Mouse (Mus musculus) ES-CJ7 (cell line): Measurements from ENCODE around the gene Pcgf1.

Experiments used
- DNase-seq: peaks from one replicate; pipeline ENCODE4 v3.0.0; 2011; ENCODE audit warnings: low read depth, low spot score

Gene Pcgf1

DNA sequence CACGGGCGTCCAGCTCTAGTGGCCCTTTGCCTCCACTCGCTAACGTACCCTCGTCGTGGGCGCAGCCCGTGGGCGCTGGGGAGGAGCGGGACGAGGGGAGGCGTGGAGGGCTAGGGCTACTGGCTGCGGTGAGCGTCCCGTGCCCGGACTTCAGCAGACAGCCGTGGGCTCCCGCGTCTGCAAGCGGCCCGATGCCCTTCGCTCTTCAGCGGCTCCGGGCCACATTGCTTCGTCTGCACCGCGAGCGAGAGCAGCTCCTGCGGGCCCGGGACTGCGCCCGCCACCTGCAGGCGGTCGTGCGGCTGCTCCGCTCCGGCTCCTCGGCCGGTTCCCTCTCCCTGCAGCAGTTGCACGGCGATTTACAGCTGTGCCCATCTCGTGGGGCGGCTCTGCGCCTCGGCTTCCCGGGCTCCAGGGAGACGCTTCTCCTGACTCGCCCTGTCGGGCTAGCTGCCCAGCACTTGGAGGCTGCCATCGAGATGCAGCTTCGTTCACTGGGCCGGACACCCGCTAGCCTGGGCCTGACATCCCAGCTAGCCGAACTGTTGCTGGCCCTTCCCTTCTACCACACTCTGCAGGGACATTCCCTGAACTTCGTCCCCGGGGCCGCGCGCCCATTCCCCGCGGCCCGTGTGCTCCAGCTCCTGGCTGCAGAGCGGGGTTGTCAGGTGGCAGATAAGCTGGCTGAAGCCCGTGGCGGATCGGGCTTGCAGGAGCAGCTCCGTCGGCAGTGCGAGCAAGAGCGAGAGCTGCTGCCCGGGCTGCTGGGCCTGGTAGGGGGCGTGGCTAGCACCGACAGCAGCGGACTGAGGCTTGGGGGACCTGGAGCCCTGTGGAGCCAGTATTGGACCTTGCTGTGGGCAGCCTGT lies 24.3 kb downstream of the Pcgf1 start:
- no peak for DNase-seq

DNA sequence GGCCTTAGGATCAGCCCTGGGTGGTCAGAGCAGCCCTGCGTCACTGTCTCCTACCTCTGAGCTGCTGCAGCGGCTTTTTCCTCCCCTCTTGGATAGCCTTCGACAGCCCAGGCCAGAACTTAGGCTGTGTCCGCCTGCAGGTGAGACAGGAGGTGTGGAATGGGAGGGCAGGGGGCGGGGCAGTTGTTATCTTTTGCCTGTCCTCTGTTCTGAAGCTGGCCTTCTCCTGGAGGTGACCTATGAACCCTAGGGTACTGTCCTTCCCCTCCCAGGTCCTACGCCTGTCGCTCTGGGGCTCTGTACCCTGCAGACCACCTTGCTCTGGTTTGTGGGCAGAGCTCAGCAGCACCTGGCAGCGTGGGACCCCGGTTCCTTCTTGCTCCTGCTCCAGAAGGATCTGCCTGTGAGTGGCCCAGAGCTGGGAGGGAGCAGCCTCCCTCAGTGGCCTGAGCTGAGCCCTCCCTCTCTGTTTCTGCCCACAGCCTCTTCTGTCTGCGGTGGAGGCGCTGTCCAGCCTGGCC lies 25.5 kb downstream of the Pcgf1 start:
- DNase-seq = no peak

DNA sequence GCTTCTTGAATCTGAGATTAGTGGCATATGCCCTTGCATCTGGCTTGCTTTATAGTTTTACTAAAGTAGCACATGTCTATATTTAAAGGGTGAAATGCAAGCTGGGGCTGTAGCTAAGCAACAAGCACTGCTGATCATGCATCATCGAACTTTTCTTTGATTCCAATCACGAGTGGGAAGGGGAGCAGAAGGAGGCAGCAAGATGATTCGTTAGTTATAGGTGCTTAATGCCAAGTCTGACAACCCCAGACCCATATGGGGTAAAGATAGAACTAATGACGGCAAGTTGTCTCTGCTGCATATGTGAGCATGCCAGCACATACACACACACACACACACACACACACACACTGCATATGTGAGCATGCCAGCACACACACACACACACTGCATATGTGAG lies 26.5 kb downstream of the Pcgf1 start:
- no peak for DNase-seq

DNA sequence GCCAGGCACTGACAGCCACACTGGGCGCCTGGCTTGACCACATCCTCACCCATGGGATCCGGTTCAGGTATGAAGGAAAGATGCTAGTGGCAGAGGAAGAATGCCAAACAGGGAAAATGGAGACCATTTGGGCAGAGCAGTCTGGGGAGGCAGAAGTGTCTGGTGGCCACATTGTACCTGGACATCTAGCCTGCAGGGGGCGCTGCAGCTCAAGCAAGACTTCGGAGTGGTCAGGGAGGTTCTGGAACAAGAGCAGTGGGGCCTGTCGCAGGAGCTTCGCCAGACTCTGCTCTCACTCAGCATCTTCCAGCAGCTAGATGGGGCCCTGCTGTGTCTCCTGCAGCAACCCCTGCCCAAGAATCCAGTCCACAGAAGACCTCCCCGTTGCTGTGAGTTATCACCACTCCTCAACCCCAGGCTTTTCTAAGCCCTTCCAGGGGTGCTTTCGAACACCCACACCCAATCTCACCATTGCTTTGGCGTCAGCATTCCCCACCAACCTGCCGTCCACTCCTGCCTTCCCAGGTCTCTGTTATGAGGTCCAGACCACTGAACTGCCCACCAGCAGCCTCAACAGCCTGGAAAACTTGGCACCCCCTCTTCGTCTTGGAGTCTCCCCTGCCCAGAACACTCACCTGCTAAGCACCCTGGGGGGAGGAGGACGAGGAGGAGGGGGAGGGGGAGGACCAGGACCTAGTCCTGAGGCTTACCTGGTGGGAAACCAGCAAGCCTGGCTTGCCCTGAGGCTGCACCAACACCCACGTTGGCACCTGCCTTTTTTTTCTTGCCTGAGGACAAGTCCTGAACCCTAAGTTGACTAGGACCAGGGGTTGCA lies 30.1 kb downstream of the Pcgf1 start:
- peak; percentile 91 for DNase-seq

DNA sequence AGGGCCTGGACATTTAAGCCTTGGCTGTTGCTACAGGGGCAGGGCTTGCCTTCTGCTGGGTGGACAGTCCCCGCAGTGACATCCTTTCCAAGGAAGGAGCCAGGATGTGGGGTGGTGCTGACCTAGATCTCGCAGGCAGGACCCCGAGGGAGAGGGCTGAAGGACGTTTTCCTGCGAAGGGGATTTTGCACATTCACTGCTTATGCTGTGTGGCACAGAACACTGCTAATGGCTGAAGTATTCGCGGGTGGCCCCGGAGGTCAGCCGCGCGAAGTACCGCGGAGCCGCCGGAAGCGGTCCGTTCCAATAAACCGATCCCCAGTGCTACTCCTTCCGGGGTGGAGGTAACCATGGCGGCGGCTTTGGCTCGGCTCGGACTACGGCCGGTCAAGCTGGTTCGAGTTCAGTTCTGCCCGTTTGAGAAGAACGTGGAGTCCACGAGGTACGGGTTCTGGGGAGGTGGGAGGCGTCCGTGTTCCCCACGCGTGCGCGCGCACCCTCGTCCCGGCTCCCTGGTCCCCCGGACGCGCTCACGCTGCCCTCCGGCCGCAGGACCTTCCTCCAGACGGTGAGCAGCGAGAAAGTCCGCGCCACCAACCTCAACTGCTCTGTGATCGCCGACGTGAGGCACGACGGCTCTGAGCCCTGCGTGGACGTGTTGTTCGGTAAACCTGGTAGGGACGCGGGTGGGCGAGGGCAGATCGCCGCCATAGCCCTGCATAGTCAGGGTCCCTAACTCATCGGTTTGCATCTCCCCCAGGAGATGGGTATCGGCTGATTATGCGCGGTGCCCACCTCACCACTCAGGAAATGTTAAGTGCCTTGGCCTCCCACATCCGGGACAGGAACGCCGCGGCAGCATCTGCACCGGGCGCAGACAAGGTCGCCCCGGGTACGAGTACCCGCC lies 31.3 kb downstream of the Pcgf1 start, which contains the start of gene Mrpl53:
TSS of gene Mrpl53 (plus strand) at position 279 of the 907 bp plus-strand sequence.
- DNase-seq = peak; percentile 64

DNA sequence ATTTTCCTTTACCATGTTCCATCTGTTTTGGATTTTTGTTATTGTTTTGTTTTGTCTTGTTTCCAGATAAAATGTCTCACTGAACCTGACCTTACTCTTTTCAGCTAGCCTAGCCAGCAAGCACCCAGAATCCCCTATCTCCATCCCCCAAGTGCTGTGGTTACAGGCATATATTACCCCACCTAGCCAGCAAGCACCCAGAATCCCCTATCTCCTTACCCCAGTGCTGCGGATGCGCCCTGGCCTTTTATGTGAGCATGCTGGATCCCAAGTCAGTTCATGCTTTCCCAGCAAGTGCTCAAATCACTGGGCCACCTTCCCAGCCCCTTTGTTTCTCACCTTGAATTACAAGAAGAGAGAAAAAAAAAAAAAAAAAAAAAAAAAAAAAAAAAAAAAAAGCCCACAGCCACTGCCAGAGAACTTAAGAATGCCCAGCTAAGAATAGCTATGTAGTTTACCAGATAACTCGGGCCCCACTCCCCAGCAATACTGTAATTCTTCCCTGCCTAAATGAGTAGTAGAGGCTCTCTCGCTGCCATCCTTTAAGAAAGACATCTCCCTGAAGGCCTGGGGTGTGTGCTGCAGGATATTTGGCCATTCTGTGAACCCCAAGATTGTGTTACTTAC lies 34.0 kb downstream of the Pcgf1 start:
- no peak for DNase-seq

DNA sequence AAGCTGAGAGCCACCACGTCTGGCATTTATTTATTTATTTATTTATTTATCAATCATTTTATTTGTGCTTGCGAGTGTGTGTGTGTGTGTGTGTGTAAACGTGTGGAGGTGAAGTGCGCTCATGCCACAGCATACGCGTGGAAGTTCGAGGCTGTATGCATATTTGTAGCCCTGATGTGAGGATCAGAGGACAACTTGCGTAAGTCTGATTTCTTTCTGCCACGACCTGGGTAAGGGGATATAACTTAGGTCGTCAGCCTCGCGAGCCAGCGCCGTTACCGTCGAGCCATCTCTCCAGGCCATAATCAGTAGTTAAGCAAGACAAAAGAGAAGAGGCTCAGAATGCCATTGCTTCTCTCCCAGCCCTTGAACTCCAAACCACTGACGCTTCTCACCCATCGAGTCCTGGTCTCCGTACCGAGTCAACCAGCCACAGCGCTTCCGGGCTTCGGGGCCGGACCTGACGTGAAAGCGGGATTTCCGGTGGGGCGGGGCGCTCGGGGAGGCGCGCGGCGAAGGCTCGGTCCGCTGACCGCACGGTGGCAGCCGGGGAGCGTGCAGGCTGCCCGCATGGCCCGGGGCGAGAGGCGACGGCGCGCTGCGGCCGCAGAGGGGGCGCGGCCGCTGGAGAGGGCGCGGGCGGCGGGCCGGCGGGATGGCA lies 37.5 kb downstream of the Pcgf1 start, which contains the start of gene Mogs:
TSS of gene Mogs (plus strand) at position 486 of the 661 bp plus-strand sequence.
- DNase-seq = peak; percentile 79

DNA sequence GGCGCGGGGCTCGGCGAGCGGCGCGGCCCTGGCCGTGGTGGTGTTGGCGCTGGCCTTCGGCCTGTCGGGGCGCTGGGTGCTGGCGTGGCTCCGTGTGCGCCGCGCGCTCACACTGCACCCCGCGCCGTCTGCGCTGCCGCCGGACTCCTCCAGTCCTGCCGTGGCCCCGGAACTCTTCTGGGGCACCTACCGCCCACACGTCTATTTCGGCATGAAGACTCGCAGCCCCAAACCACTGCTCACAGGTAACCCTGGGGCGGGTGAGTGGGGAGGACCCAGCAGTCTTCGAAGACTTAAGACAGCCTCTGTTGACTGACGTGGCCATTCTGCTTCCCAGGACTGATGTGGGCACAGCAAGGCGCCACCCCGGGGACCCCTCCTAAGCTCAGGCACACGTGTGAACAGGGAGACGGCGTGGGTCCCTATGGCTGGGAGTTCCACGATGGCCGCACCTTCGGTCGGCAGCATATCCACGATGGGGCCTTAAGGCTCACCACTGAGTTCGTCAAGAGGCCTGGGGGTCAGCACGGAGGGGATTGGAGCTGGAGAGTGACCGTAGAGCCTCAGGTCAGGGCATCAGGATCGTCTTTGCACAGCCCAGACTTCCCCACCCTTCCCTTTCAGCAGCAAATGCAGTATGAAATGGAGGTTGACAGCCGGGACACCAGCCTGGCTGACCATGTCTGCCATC lies 38.2 kb downstream of the Pcgf1 start:
- no peak for DNase-seq

DNA sequence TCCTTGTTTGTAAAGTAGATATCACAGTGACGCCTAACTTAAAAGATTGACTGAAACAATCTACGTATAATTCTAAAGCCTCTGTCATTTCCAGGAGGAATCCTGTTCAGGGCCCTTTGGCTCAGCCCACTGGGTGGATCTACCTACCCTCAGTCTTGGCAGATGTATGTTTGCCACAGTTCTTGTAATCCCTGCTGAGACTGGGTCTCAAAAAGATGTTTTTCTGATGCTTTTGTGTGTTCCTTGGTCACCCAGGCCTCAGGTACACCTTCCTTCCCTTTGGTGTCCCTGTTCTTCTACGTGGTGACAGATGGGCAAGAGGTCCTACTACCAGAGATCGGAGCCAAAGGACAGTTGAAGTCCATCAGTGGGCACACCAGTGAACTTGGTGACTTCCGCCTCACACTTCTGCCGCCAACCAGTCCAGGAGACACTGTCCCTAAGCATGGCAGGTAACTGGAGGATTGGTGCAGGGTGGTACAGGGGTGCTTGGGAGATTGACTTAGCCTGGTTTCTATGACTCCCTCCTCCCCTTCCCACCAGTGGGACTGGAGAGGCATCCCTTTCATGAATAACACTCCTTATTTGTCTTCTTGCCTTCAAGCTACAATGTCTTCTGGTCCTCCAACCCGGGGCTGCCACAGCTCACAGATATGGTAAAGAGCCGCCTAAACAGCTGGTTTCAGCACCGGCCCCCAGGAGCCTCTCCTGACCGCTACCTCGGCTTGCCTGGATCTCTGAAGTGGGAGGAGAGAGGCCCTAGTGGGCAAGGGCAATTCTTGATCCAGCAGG lies 38.9 kb downstream of the Pcgf1 start:
- DNase-seq = no peak

DNA sequence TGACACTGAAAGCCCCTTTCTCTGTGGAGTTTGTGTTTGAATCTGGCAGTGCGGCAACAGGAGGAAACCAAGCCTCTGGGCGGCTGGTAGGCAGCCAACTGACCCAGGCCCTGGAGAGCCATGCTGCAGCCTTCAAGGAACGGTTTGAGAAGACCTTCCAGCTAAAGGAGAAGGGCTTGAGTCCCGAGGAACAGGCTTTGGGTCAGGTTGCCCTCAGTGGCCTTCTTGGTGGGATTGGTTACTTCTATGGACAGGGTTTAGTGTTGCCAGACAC lies 39.4 kb downstream of the Pcgf1 start:
- DNase-seq = no peak

DNA sequence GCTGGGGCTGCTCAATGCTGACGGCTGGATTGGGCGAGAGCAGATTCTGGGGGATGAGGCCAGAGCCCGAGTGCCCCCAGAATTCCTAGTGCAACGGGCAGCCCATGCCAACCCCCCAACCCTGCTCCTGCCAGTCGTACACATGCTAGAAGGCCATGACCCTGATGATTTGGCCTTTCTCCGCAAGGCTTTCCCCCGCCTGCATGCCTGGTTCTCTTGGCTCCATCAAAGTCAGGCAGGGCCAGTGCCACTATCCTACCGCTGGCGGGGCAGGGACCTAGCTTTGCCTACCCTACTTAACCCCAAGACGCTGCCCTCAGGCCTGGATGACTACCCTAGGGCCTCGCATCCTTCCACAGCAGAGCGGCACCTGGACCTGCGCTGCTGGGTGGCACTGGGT lies 39.9 kb downstream of the Pcgf1 start:
- DNase-seq = no peak

DNA sequence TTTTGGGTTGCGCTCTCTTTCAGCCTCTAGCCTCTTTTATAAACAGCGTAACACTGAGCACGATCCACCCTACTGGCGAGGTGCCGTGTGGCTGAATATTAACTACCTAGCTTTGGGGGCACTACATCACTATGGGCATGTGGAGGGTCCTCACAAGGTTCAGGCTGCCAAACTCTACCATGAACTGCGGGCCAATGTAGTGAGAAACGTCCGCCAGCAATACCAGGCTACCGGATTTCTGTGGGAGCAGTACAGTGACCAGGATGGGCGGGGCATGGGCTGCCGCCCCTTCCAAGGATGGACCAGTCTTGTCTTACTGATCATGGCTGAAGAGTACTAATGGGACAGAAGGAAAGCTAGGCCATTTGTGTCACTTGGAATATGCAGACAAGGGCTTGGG lies 40.7 kb downstream of the Pcgf1 start:
- DNase-seq = no peak

DNA sequence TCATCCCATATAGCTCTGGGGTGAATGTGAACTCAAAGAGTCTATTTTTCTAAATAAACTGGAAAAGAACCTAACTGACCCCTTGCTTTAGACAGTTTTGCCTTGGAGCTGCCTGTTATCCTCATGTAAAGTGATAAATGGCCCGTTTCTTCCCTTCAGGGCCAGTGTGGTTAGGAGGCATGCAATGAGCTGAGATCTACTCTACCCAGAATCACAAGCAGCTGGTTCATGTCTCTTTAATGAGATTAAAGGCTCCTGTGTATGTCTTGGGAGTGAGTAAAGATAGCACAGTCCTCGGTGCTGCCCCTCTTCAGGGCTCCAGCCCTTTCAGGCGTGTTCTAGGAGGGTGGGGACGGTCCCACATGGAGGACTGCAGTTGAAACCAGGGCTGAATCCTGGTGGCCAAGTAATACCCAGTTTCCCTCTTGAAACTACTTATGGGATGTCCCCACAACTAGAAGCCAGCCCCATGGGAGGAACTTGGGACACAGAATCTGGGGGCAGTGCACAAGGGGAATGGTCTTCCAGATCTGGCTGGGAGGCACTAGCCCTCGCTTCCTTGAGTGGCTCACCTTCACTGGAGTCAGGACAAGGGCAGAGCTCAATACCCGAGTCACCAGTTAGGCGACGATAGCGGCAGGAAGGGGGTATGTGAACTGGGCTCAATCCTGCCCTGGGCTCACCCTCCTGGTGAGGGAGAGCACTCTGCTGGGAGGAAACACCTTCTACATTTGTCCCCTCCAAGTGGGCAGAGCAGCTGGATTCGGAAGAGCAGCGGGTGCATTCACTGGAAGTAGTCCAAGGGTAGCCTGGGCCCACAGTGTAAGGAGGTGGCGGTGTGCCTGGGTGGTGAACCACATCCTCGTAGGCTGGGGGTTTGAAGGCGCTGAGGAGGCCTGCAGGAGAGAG lies 41.4 kb downstream of the Pcgf1 start:
- DNase-seq = no peak

DNA sequence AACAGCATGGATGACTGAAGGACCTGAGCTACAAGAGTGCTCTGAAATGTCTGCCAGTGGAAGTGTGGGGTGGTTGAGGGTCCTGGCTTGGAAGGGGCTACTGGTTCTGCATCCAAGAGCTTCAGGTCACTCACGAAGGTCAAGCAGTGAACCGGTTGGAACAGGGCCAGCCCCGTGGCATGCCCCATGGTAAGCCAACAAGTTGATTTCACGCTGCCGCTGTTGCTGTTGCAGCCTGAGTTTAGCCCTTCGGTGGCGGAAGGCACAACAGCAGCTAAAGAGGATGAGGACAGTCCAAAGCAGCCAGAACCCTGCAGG lies 42.0 kb downstream of the Pcgf1 start:
- DNase-seq = no peak

DNA sequence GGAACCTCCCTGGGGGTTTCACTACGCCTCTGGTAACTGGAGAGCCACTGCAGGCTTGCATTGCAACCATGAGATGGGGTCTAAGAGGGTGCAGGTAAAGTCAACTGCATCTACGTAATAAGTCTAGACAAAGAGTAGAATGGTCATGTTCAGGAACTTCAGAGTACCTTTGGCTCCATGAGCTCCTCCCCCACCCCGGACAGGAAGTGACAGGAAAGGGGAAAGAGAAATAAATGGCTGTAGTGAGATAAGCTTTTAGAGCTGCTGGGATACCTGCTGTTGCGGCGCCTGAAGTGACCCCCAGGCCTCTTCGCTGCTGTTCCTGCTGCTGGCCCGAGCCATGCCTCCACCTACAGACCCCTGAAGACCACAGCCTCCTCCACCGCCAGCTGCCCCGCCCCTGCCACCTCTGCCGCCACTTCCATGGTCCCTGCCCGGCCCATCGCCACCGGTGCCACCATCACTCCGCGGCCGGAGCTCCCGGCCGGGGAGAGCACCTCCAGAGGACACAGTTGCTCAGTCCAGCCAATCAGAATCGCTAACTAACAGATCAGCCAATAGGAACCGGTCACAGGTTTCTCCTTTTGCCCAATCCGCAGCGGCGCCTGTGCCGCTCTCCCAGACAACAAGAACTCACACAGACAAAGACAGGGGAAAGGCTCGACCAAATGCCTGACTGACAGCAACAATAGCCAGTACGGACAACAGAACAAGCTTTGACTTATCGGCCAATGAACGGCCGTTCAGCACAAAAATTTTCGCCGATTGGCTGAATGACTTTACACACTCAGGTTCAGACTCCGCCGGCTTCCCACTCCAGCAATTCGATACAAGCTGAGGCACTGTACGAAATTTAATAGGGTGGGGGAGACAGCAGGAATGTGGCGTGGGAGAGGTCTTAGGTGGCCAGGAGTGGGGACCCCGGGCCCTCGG lies 43.5 kb downstream of the Pcgf1 start, which contains the start of gene Wbp1:
TSS of gene Wbp1 (minus strand) at position 630 of the 933 bp plus-strand sequence.
- peak; percentile 100 for DNase-seq

DNA sequence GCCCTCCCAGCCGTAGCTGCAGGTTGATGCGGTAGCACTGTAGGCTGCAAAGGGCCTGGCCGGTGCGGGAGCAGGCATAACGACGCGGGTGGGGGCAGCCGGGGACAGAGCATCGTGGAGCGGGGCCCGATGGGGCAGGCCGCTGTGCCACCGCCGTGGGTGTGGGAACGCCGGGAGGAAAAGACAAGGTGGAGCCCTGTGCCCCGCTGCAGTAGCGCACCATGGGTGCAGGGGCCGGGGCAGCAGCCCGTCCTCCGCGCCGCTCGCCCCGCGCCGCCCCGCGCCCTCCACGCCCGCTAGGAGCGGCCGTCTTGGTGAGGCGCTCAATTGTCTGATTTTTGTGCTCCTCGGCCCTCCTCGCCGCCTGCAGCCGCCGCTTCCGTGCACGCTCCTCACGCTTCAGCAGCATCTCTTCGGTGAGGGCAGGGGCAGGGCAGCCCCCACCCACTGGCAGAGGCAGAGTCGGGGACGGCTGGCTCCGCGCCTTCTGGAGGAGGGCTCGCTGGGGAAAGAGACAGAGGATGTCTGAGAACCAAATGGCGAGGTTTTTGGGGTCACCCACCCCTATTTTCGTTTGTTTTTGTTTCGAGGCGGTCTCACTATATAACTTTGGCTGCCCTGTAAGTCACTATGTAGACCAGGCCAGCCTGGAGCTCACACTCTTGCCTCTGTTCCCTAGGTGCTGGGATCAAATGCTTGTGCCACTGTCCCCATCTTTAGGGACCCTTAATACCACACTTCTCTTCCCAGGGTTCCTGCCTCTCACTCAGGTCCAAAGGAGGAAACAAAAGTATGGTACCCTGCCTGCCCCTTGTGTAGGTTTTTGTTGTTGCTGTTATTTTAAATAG lies 44.4 kb downstream of the Pcgf1 start:
- no peak for DNase-seq
